10 mouse cellular contexts compared by ENCODE assay signal in genomic region chr14:100485489-100485888, GRCm38 (mm10).
A peak's percentile ranks its signal among the peaks of the same experiment; 100 is the strongest.
DNase-seq lines count a peak whose midpoint lies in the region; ATAC-seq and TF ChIP-seq lines count a peak whose summit lies in the region.
"Had no signal": no experiment of that assay in that cellular context is flagged by ENCODE, and none has a peak within 500 bp of the region (broad histone marks: within the 10 kb centered on the region; RNA-seq: fewer than 3 reads in every experiment).

No protein-coding gene starts in this region.

- H3K27ac ChIP-seq in hindbrain, postnatal 0 days, result no peak overlapping the region
- H3K27ac ChIP-seq in hindbrain, embryonic 13.5 days, result no peak overlapping the region
- H3K27ac ChIP-seq: embryonic facial prominence, embryonic 13.5 days had no signal

- no peaks in the 10 kb centered on the region for H3K36me3 ChIP-seq in hindbrain, postnatal 0 days (ENCODE audit: insufficient read depth, low read length)
- no peaks in the 10 kb centered on the region for H3K36me3 ChIP-seq in hindbrain, embryonic 13.5 days
- H3K36me3 ChIP-seq: embryonic facial prominence, embryonic 13.5 days had no signal

- no peak for ATAC-seq in hindbrain, postnatal 0 days
- no peak for ATAC-seq in hindbrain, embryonic 13.5 days (ENCODE audit: low FRiP score)
- peak; percentile 72 for ATAC-seq in common myeloid progenitor, adult 5-6 weeks (replicated peaks; ENCODE audit: low read depth, poor library complexity, severe bottlenecking)
- ATAC-seq in erythroblast, adult 5-6 weeks (replicated peaks; ENCODE audit: low FRiP score, poor library complexity, severe bottlenecking), result no peak
- ATAC-seq: Patski had no signal

- H3K4me3 ChIP-seq in hindbrain, postnatal 0 days (ENCODE audit: low read length), result no peak overlapping the region
- no peak overlapping the region for H3K4me3 ChIP-seq in hindbrain, embryonic 13.5 days
- H3K4me3 ChIP-seq: embryonic facial prominence, embryonic 13.5 days had no signal

- peak; percentile 64 for TF ChIP-seq CTCF in hindbrain, postnatal 0 days (IDR thresholded peaks at IDR 0.05; ENCODE audit: low read depth)

- WGBS in hindbrain, postnatal 0 days, result 72% methylated on average over 3 of the region's 3 CpGs
- 80% methylated on average over 3 of the region's 3 CpGs for WGBS in hindbrain, embryonic 13.5 days

- no peak overlapping the region for H3K9ac ChIP-seq in hindbrain, postnatal 0 days (replicated peaks; ENCODE audit: low read length)
- H3K9ac ChIP-seq in hindbrain, embryonic 13.5 days, result no peak overlapping the region
- H3K9ac ChIP-seq: embryonic facial prominence, embryonic 13.5 days had no signal

- no peaks in the 10 kb centered on the region for H3K27me3 ChIP-seq in hindbrain, postnatal 0 days (ENCODE audit: insufficient read depth, low read length)
- no peaks in the 10 kb centered on the region for H3K27me3 ChIP-seq in hindbrain, embryonic 13.5 days
- H3K27me3 ChIP-seq: embryonic facial prominence, embryonic 13.5 days; Patski had no signal

- H3K4me1 ChIP-seq in hindbrain, postnatal 0 days (ENCODE audit: insufficient read depth, low read length), result no peaks in the 10 kb centered on the region
- H3K4me1 ChIP-seq in hindbrain, embryonic 13.5 days (replicated peaks), result no peaks in the 10 kb centered on the region
- H3K4me1 ChIP-seq: embryonic facial prominence, embryonic 13.5 days had no signal

- H3K4me2 ChIP-seq in hindbrain, postnatal 0 days (ENCODE audit: low read depth, low read length), result no peak overlapping the region
- H3K4me2 ChIP-seq in hindbrain, embryonic 13.5 days, result no peak overlapping the region
- H3K4me2 ChIP-seq: embryonic facial prominence, embryonic 13.5 days had no signal

- no peaks in the 10 kb centered on the region for H3K9me3 ChIP-seq in hindbrain, postnatal 0 days (ENCODE audit: low read length)
- H3K9me3 ChIP-seq in hindbrain, embryonic 13.5 days, result no peaks in the 10 kb centered on the region
- H3K9me3 ChIP-seq: embryonic facial prominence, embryonic 13.5 days had no signal

- peak; percentile 50 for DNase-seq in hindbrain, postnatal 0 days (ENCODE audit: low spot score)
- peak; percentile 11 for DNase-seq in retina, postnatal 1 day
- DNase-seq in retina, embryonic 14.5 days (ENCODE audit: low spot score), result no peak
- DNase-seq in urinary bladder, postnatal 4 days (ENCODE audit: low spot score in 2 of 2), result no peak
- DNase-seq: thymus, postnatal 36 days had no signal

Comparison
In these comparisons a context has a peak if more than half of its experiments do, and no peak if none do; other contexts are left out.
1. DNase-seq: peak in hindbrain, postnatal 0 days (single experiment) and retina, postnatal 1 day (single experiment); none in retina, embryonic 14.5 days (single experiment) and urinary bladder, postnatal 4 days (0 of 2).